Mouse (Mus musculus) hindbrain, embryonic 11.5 days (tissue): ENCODE data around the gene Zbbx. TPM values are rescaled to one million over a fixed set of nuclear protein-coding genes. Genes with fewer than 3 reads are reported as not detected.

Experiments used
- ATAC-seq: fragments of 200-750 bp; cut with Nextera tagmentation; 2 replicates; pipeline ENCODE4 v1.8.0; 2017; ENCODE audit warnings: mild to moderate bottlenecking, moderate TSS enrichment, moderate library complexity; ENCODE audit not compliant: low FRiP score
- DNase-seq: peaks from one replicate; pipeline ENCODE4 v3.0.0-alpha.2; 2015; ENCODE audit warnings: low spot score
- H3K27ac ChIP-seq: fragments of 300-500 bp; sonication (generic); 2 replicates; pipeline ENCODE4 v1.5.1; 2014; ENCODE audit warnings: mild to moderate bottlenecking, low read depth, low read length
- H3K27me3 ChIP-seq: fragments of 300-500 bp; sonication (generic); 2 replicates; pipeline ENCODE4 v1.6.1; 2014; ENCODE audit warnings: mild to moderate bottlenecking, low read length, moderate library complexity, mixed read lengths; ENCODE audit not compliant: control insufficient read depth, insufficient read depth
- H3K36me3 ChIP-seq: fragments of 300-500 bp; sonication (generic); 2 replicates; pipeline ENCODE4 v1.6.1; 2014; ENCODE audit warnings: mild to moderate bottlenecking, low read length, moderate library complexity, mixed read lengths; ENCODE audit not compliant: control insufficient read depth, insufficient read depth
- H3K4me1 ChIP-seq: fragments of 300-500 bp; sonication (generic); replicated peaks from 2 replicates; pipeline ENCODE4 v1.6.1; 2014; ENCODE audit warnings: low read length, mixed read lengths; ENCODE audit not compliant: control insufficient read depth, insufficient read depth
- H3K4me2 ChIP-seq: fragments of 300-500 bp; sonication (generic); replicated peaks from 2 replicates; pipeline ENCODE4 v1.6.1; 2014; ENCODE audit warnings: mild to moderate bottlenecking, low read depth, low read length
- H3K4me3 ChIP-seq: fragments of 300-500 bp; sonication (generic); 2 replicates; pipeline ENCODE4 v1.5.1; 2014; ENCODE audit warnings: low read depth, low read length
- H3K9ac ChIP-seq: fragments of 300-500 bp; sonication (generic); 2 replicates; pipeline ENCODE4 v1.6.1; 2014; ENCODE audit warnings: low read depth, low read length
- H3K9me3 ChIP-seq: fragments of 300-500 bp; sonication (generic); 2 replicates; pipeline ENCODE4 v1.6.1; 2016; ENCODE audit warnings: low read length; ENCODE audit not compliant: control insufficient read depth
- WGBS: fragments of 180-500 bp; shearing (Covaris S2); extraction: QIAGEN DNeasy Blood & Tissue Kit; methylation state at CpG from one replicate; pipeline ENCODE4 v1.1.7; 2014; 5-methylcytosine and 5-hydroxymethylcytosine counted together
- polyA plus RNA-seq: library from polyadenylated mRNA; unstranded; fragments of >200 nt; fragmentation: Nextera tagmentation; extraction: Ambion mirVana; gene quantifications from 2 replicates; pipeline ENCODE4 v1.2.1, GENCODE M21; 2014

Gene Zbbx
- polyA plus RNA-seq, result 0.77 and 0.96 TPM in 2 replicates

- H3K9ac ChIP-seq, result no peak within 1 kb of the TSS
- H3K4me1 ChIP-seq, result no peaks in the 10 kb centered on the region
- no peaks in the 10 kb centered on the region for H3K9me3 ChIP-seq
- no peaks in the 10 kb centered on the region for H3K27me3 ChIP-seq
- 16% methylated on average over 20 of the region's 20 CpGs for WGBS
- no peak within 1 kb of the TSS for H3K4me3 ChIP-seq
- H3K27ac ChIP-seq, result no peak within 1 kb of the TSS
- DNase-seq, result peak; percentile 89
- ATAC-seq, result peak; percentile 98
- peak within 1 kb of the TSS; percentile 36 for H3K4me2 ChIP-seq
- H3K36me3 ChIP-seq, result no peaks in the 10 kb centered on the region
These were observed at the start of gene Zbbx for GRCm38 (mm10) chr3:75164838-75165496. Gene Zbbx (minus strand): TSS chr3:75165034.

GRCm38 (mm10) chr3:75202808-75203503 lies 38.1 kb upstream of the Zbbx start:
- 40% methylated on average over 12 of the region's 12 CpGs for WGBS
- H3K4me1 ChIP-seq, result no peaks in the 10 kb centered on the region
- peak; percentile 49 for ATAC-seq

GRCm38 (mm10) chr3:75182606-75183005 lies 17.8 kb upstream of the Zbbx start:
- H3K9me3 ChIP-seq, result no peaks in the 10 kb centered on the region
- no peak overlapping the region for H3K27ac ChIP-seq
- H3K4me3 ChIP-seq, result no peak overlapping the region
- 88% methylated on average over 1 of the region's 1 CpGs for WGBS
- no peak overlapping the region for H3K9ac ChIP-seq
- H3K4me2 ChIP-seq, result no peak overlapping the region
- H3K4me1 ChIP-seq, result no peaks in the 10 kb centered on the region
- H3K27me3 ChIP-seq, result no peaks in the 10 kb centered on the region
- DNase-seq, result peak; percentile 2
- no peak for ATAC-seq
- H3K36me3 ChIP-seq, result no peaks in the 10 kb centered on the region

More at GRCm38 (mm10) chr3:75202808-75203503, 38.1 kb upstream of the Zbbx start:
- Histone ChIP-seq H3K4me3 (no peak overlapping the region), H3K27ac (no peak overlapping the region), H3K27me3 (no peaks in the 10 kb centered on the region), H3K4me2 (no peak overlapping the region), H3K9me3 (no peaks in the 10 kb centered on the region), H3K36me3 (no peaks in the 10 kb centered on the region), H3K9ac (no peak overlapping the region)
- DNase-seq, result peak; percentile 69

GRCm38 (mm10) chr3:75141876-75142275 lies 23.0 kb downstream of the Zbbx start:
- ATAC-seq (peak; percentile 48; the same call in 1 of the 2 replicates), DNase-seq (peak; percentile 1)
- H3K27me3 ChIP-seq, result no peaks in the 10 kb centered on the region
- no peak overlapping the region for H3K4me3 ChIP-seq
- no peaks in the 10 kb centered on the region for H3K36me3 ChIP-seq
- H3K9me3 ChIP-seq, result no peaks in the 10 kb centered on the region
- no peak overlapping the region for H3K4me2 ChIP-seq
- 53% methylated on average over 3 of the region's 3 CpGs for WGBS
- H3K27ac ChIP-seq, result no peak overlapping the region
- no peak overlapping the region for H3K9ac ChIP-seq
- no peaks in the 10 kb centered on the region for H3K4me1 ChIP-seq

- H3K9ac ChIP-seq, result no peak overlapping the region
- H3K27ac ChIP-seq, result no peak overlapping the region
- H3K9me3 ChIP-seq, result no peaks in the 10 kb centered on the region
- H3K4me1 ChIP-seq, result no peaks in the 10 kb centered on the region
- H3K36me3 ChIP-seq, result no peaks in the 10 kb centered on the region
- H3K4me2 ChIP-seq, result no peak overlapping the region
- H3K27me3 ChIP-seq, result no peaks in the 10 kb centered on the region
- DNase-seq, result no peak
- H3K4me3 ChIP-seq, result no peak overlapping the region
- no peak for ATAC-seq
These were observed 60.0 kb downstream of the Zbbx start for GRCm38 (mm10) chr3:75104867-75105266.

- 83% methylated on average over 1 of the region's 1 CpGs for WGBS
- H3K27me3 ChIP-seq, result no peaks in the 10 kb centered on the region
- no peak for DNase-seq
- H3K4me3 ChIP-seq, result no peak overlapping the region
- H3K4me1 ChIP-seq, result no peaks in the 10 kb centered on the region
- H3K9ac ChIP-seq, result no peak overlapping the region
- no peak overlapping the region for H3K4me2 ChIP-seq
- no peak for ATAC-seq
- H3K36me3 ChIP-seq, result no peaks in the 10 kb centered on the region
- no peaks in the 10 kb centered on the region for H3K9me3 ChIP-seq
- no peak overlapping the region for H3K27ac ChIP-seq
These were observed 79.1 kb downstream of the Zbbx start for GRCm38 (mm10) chr3:75085762-75086161.

- Histone ChIP-seq H3K4me2 (no peak overlapping the region), H3K27me3 (no peaks in the 10 kb centered on the region), H3K36me3 (no peaks in the 10 kb centered on the region), H3K27ac (no peak overlapping the region), H3K4me1 (no peaks in the 10 kb centered on the region), H3K9me3 (no peaks in the 10 kb centered on the region), H3K9ac (no peak overlapping the region), H3K4me3 (no peak overlapping the region)
- no peak for DNase-seq
- no peak for ATAC-seq
- 84% methylated on average over 1 of the region's 1 CpGs for WGBS
These were observed 85.9 kb downstream of the Zbbx start for GRCm38 (mm10) chr3:75078906-75079305.

- Histone ChIP-seq H3K4me1 (no peaks in the 10 kb centered on the region), H3K9ac (no peak overlapping the region), H3K36me3 (no peaks in the 10 kb centered on the region), H3K27me3 (no peaks in the 10 kb centered on the region), H3K4me3 (no peak overlapping the region), H3K4me2 (no peak overlapping the region), H3K9me3 (no peaks in the 10 kb centered on the region), H3K27ac (no peak overlapping the region)
- 73% methylated on average over 1 of the region's 1 CpGs for WGBS
- DNase-seq (no peak), ATAC-seq (no peak)
These were observed 155.1 kb downstream of the Zbbx start for GRCm38 (mm10) chr3:75009701-75010100.
